Mouse (Mus musculus): Measurements from ENCODE around the gene Ccdc163. TPM values are rescaled to one million over a fixed set of nuclear protein-coding genes. Genes with fewer than 3 reads are reported as not detected.

The Ccdc163 gene
- total RNA-seq, 2 experiments from 2014 or later: 5.5 to 6.2 TPM

- no peak for DNase-seq (ENCODE audit: low spot score in 2 of 2)
Measured at GRCm38 (mm10) chr4:116700964-116701363, 7.3 kb upstream of the Ccdc163 start.

- peak; percentile 30 to 58 for DNase-seq (ENCODE audit: low spot score in 2 of 2)
Measured at GRCm38 (mm10) chr4:116703804-116704203, 4.5 kb upstream of the Ccdc163 start.

GRCm38 (mm10) chr4:116707666-116708065 is 643 bp upstream of the Ccdc163 start:
- peak in 1 of 2 experiments; percentile 20 for DNase-seq (ENCODE audit: low spot score in 2 of 2)

GRCm38 (mm10) chr4:116708791-116709390 is 582 bp downstream of the Ccdc163 start:
- no peak for DNase-seq (ENCODE audit: low spot score in 2 of 2)

- no peak for DNase-seq (ENCODE audit: low spot score in 2 of 2)
Measured at GRCm38 (mm10) chr4:116710154-116710553, 1.8 kb downstream of the Ccdc163 start.

GRCm38 (mm10) chr4:116712536-116712935 is 4.2 kb downstream of the Ccdc163 start:
- DNase-seq (ENCODE audit: low spot score in 2 of 2): no peak

- peak; percentile 72 to 74 for DNase-seq (ENCODE audit: low spot score in 2 of 2)
Measured at GRCm38 (mm10) chr4:116719396-116719795, 11.1 kb downstream of the Ccdc163 start.

GRCm38 (mm10) chr4:116720343-116721097 is 12.2 kb downstream of the Ccdc163 start, which contains the start of gene Tesk2:
Tesk2 (plus strand) TSS chr4:116720948.
- peak; percentile 86 to 91 for DNase-seq (ENCODE audit: low spot score in 2 of 2)

GRCm38 (mm10) chr4:116721098-116721628 is 12.9 kb downstream of the Ccdc163 start:
- no peak for DNase-seq (ENCODE audit: low spot score in 2 of 2)

- no peak for DNase-seq (ENCODE audit: low spot score in 2 of 2)
Measured at GRCm38 (mm10) chr4:116722230-116722629, 13.9 kb downstream of the Ccdc163 start.

- no peak for DNase-seq (ENCODE audit: low spot score in 2 of 2)
Measured at GRCm38 (mm10) chr4:116725444-116725843, 17.1 kb downstream of the Ccdc163 start.

GRCm38 (mm10) chr4:116727401-116727800 is 19.1 kb downstream of the Ccdc163 start:
- no peak for DNase-seq (ENCODE audit: low spot score in 2 of 2)

GRCm38 (mm10) chr4:116729532-116729931 is 21.2 kb downstream of the Ccdc163 start:
- DNase-seq (ENCODE audit: low spot score in 2 of 2): no peak

GRCm38 (mm10) chr4:116731077-116731476 is 22.8 kb downstream of the Ccdc163 start:
- no peak for DNase-seq (ENCODE audit: low spot score in 2 of 2)

GRCm38 (mm10) chr4:116732355-116732754 is 24.0 kb downstream of the Ccdc163 start:
- no peak for DNase-seq (ENCODE audit: low spot score in 2 of 2)

GRCm38 (mm10) chr4:116734996-116735395 is 26.7 kb downstream of the Ccdc163 start:
- DNase-seq (ENCODE audit: low spot score in 2 of 2): no peak

- DNase-seq (ENCODE audit: low spot score in 2 of 2): no peak
Measured at GRCm38 (mm10) chr4:116738972-116739751, 30.9 kb downstream of the Ccdc163 start.

- DNase-seq (ENCODE audit: low spot score in 2 of 2): no peak
Measured at GRCm38 (mm10) chr4:116749750-116750149, 41.4 kb downstream of the Ccdc163 start.

- no peak for DNase-seq (ENCODE audit: low spot score in 2 of 2)
Measured at GRCm38 (mm10) chr4:116761914-116762313, 53.6 kb downstream of the Ccdc163 start.

- DNase-seq (ENCODE audit: low spot score in 2 of 2): no peak
Measured at GRCm38 (mm10) chr4:116764001-116764400, 55.7 kb downstream of the Ccdc163 start.

- DNase-seq (ENCODE audit: low spot score in 2 of 2): no peak
Measured at GRCm38 (mm10) chr4:116768510-116768909, 60.2 kb downstream of the Ccdc163 start.

GRCm38 (mm10) chr4:116769060-116769459 is 60.8 kb downstream of the Ccdc163 start:
- DNase-seq (ENCODE audit: low spot score in 2 of 2): no peak
